Mouse (Mus musculus) CH12.LX (cell line): ENCODE data around the gene Tmed2. TPM values are rescaled to one million over a fixed set of nuclear protein-coding genes. Genes with fewer than 3 reads are reported as not detected.

Experiments used
- DNase-seq: peaks from one replicate; pipeline ENCODE4 v3.0.0-alpha.2; 2013; ENCODE audit errors: extremely low read depth
- H3K27ac ChIP-seq: 2 replicates; pipeline ENCODE4 v1.5.1; 2012; ENCODE audit warnings: low read depth, mild to moderate bottlenecking, control low read depth, moderate library complexity; ENCODE audit not compliant: insufficient read depth
- H3K27me3 ChIP-seq: replicated peaks from 2 replicates; pipeline ENCODE3; 2012; ENCODE audit warnings: inconsistent platforms
- H3K36me3 ChIP-seq, 2 experiments: replicated peaks in 1 of 2; 2 replicates each; pipeline versions ENCODE3 to v1.6.1; 2012; ENCODE audit warnings: inconsistent platforms in 1 of 2, low read length in 1 of 2, mild to moderate bottlenecking in 1 of 2, mixed read lengths in 1 of 2, moderate library complexity in 1 of 2; ENCODE audit not compliant: control insufficient read depth in 1 of 2, insufficient read depth in 1 of 2
- H3K4me1 ChIP-seq, 2 experiments: 2 replicates each; pipeline ENCODE4 v1.6.1; 2012; ENCODE audit warnings: inconsistent platforms in 1 of 2, moderate library complexity in 1 of 2; ENCODE audit not compliant: insufficient read depth in 2 of 2, control insufficient read depth in 1 of 2
- H3K4me2 ChIP-seq: 2 replicates; pipeline ENCODE4 v1.6.1; 2012; ENCODE audit warnings: low read depth, mild to moderate bottlenecking, control low read depth; ENCODE audit not compliant: poor library complexity, insufficient read depth, severe bottlenecking
- H3K4me3 ChIP-seq, 3 experiments: fragments of 150-350 bp in 1 of 3; sonication (generic) in 1 of 3; replicated peaks in 1 of 3; 2 replicates each; pipeline versions ENCODE3 to v1.5.1; 2011 to 2012; ENCODE audit warnings: low read depth in 2 of 3, low read length in 2 of 3, mild to moderate bottlenecking in 2 of 3, moderate library complexity in 2 of 3, control low read depth in 1 of 3, improper control_type of control experiment in 1 of 3, inconsistent platforms in 1 of 3, mixed read lengths in 1 of 3; ENCODE audit not compliant: poor library complexity in 1 of 3
- H3K79me2 ChIP-seq: replicated peaks from 2 replicates; pipeline ENCODE4 v1.6.1; 2012; ENCODE audit warnings: mild to moderate bottlenecking, moderate library complexity; ENCODE audit not compliant: control insufficient read depth, poor library complexity, insufficient read depth, severe bottlenecking; ENCODE audit errors: extremely low read depth
- H3K9ac ChIP-seq: 2 replicates; pipeline ENCODE4 v1.6.1; 2012; ENCODE audit warnings: low read depth, mild to moderate bottlenecking, control low read depth, moderate library complexity; ENCODE audit not compliant: insufficient read depth
- H3K9me3 ChIP-seq: replicated peaks from 2 replicates; pipeline ENCODE3; 2012; ENCODE audit warnings: low read length, inconsistent platforms, mixed read lengths
- CTCF ChIP-seq, 2 experiments: IDR thresholded peaks in 1 of 2; conservative IDR thresholded peaks in 1 of 2; 2 replicates each; pipeline ENCODE4 v1.5.1; 2011 to 2012; ENCODE audit warnings: low read depth in 2 of 2, low read length in 2 of 2, improper control_type of control experiment in 1 of 2, inconsistent platforms in 1 of 2, mild to moderate bottlenecking in 1 of 2, moderate library complexity in 1 of 2
- E2F4 ChIP-seq: IDR thresholded peaks from 2 replicates; pipeline ENCODE4 v1.6.1; 2011; ENCODE audit warnings: low read depth, low read length, improper control_type of control experiment; ENCODE audit not compliant: insufficient replicate concordance
- GABPA ChIP-seq: IDR thresholded peaks from 2 replicates; pipeline ENCODE4 v1.6.1; 2012; ENCODE audit warnings: low read depth, low read length, improper control_type of control experiment, inconsistent platforms; ENCODE audit not compliant: insufficient replicate concordance
- HCFC1 ChIP-seq: IDR thresholded peaks from 2 replicates; pipeline ENCODE4 v1.6.1; 2012; ENCODE audit warnings: low read depth, mild to moderate bottlenecking, inconsistent platforms, low read length, improper control_type of control experiment
- JUN ChIP-seq: IDR thresholded peaks from 2 replicates; pipeline ENCODE4 v1.6.1; 2011; ENCODE audit warnings: low read depth, mild to moderate bottlenecking, low read length, improper control_type of control experiment, moderate library complexity; ENCODE audit not compliant: insufficient read depth
- JUND ChIP-seq: conservative IDR thresholded peaks from 2 replicates; pipeline ENCODE4 v1.6.1; 2011; ENCODE audit warnings: low read depth, low read length, improper control_type of control experiment
- KAT2A ChIP-seq: IDR thresholded peaks from 2 replicates; pipeline ENCODE4 v1.6.1; 2012; ENCODE audit warnings: low read length, improper control_type of control experiment, inconsistent platforms; ENCODE audit not compliant: insufficient replicate concordance
- MAX ChIP-seq: IDR thresholded peaks from 2 replicates; pipeline ENCODE4 v1.6.1; 2011; ENCODE audit warnings: low read length, improper control_type of control experiment
- MAZ ChIP-seq: IDR thresholded peaks from 2 replicates; pipeline ENCODE4 v1.6.1; 2012; ENCODE audit warnings: low read depth, mild to moderate bottlenecking, inconsistent platforms, low read length, improper control_type of control experiment, moderate library complexity
- NRF1 ChIP-seq: IDR thresholded peaks from 2 replicates; pipeline ENCODE4 v1.6.1; 2014; ENCODE audit warnings: low read depth, mild to moderate bottlenecking, inconsistent platforms, low read length, improper control_type of control experiment, moderate library complexity
- RAD21 ChIP-seq: IDR thresholded peaks from 2 replicates; pipeline ENCODE4 v1.6.1; 2011; ENCODE audit warnings: low read depth, mild to moderate bottlenecking, low read length, improper control_type of control experiment, moderate library complexity
- SMC3 ChIP-seq: IDR thresholded peaks from 2 replicates; pipeline ENCODE4 v1.6.1; 2011; ENCODE audit warnings: low read depth, low read length, improper control_type of control experiment
- UBTF ChIP-seq: IDR thresholded peaks from 2 replicates; pipeline ENCODE4 v1.6.1; 2012; ENCODE audit warnings: low read depth, mild to moderate bottlenecking, inconsistent platforms, low read length, improper control_type of control experiment, moderate library complexity
- USF1 ChIP-seq: IDR thresholded peaks from 2 replicates; pipeline ENCODE4 v1.6.1; 2014; ENCODE audit warnings: low read depth, mild to moderate bottlenecking, inconsistent platforms, low read length, improper control_type of control experiment
- USF2 ChIP-seq: conservative IDR thresholded peaks from 2 replicates; pipeline ENCODE4 v1.6.1; 2011; ENCODE audit warnings: low read depth, low read length, improper control_type of control experiment
- ZC3H11A ChIP-seq: IDR thresholded peaks from 2 replicates; pipeline ENCODE4 v1.6.1; 2012; ENCODE audit warnings: low read depth, mild to moderate bottlenecking, inconsistent platforms, low read length, improper control_type of control experiment
- ZKSCAN1 ChIP-seq: IDR thresholded peaks from 2 replicates; pipeline ENCODE4 v1.6.1; 2012; ENCODE audit warnings: low read depth, inconsistent platforms, low read length, improper control_type of control experiment, borderline replicate concordance
- ZMIZ1 ChIP-seq: IDR thresholded peaks from 2 replicates; pipeline ENCODE4 v1.6.1; 2012; ENCODE audit warnings: low read depth, mild to moderate bottlenecking, inconsistent platforms, low read length, improper control_type of control experiment
- ZNF384 ChIP-seq: IDR thresholded peaks from 2 replicates; pipeline ENCODE4 v1.6.1; 2012; ENCODE audit warnings: low read depth, low read length, improper control_type of control experiment, inconsistent platforms
- dilution Hi-C: fragments of 300-500 bp; cut with MboI; formaldehyde crosslinking; loops from 2 replicates; pipeline ENCODE4 v1.14.3; 2020; ENCODE audit warnings: low sequenced_read_pairs; ENCODE audit not compliant: extremely low pct_unique_long_range_greater_than_20kb, extremely low pct_ligation_motif_present
- in situ Hi-C: fragments of 300-500 bp; cut with MboI; formaldehyde crosslinking; loops from 3 replicates; pipeline ENCODE4 v1.14.3; 2019; ENCODE audit warnings: low sequenced_read_pairs, low pct_ligation_motif_present, low pct_unique_long_range_greater_than_20kb, mixed read lengths
- polyA plus RNA-seq: library from polyadenylated mRNA; unstranded; fragments of >175 nt; gene quantifications from 2 replicates; pipeline ENCODE4 v1.2.1, GENCODE M21; 2012; ENCODE audit warnings: low read depth; ENCODE audit not compliant: insufficient read length
- total RNA-seq, 2 experiments: library from RNA; depleted of rRNA; stranded (reverse); fragments of 300-350 nt in 1 of 2; fragments of >200 nt in 1 of 2; gene quantifications; 2 replicates each; pipeline ENCODE4 v1.2.3; 2012 to 2014

Gene Tmed2
- total and polyA plus RNA-seq, 3 experiments: 205 to 769 (median 301) TPM

GRCm38 (mm10) chr5:124493455-124493854 lies 47.0 kb upstream of the Tmed2 start:
- no peaks in the 10 kb centered on the region for H3K9me3 ChIP-seq
- no peaks in the 10 kb centered on the region for H3K27me3 ChIP-seq
- dilution Hi-C loops: no loop called here
- TF ChIP-seq USF1 (no peak), SMC3 (0 out of 2 replicates have a peak, but pooled peaks have one; percentile 6)
- H3K4me1 ChIP-seq: peaks cover 0 to 49% of the 10 kb centered on the region in 2 experiments; a peak in 2 of 4 replicates
- H3K36me3 ChIP-seq: peaks cover 25 to 72% of the 10 kb centered on the region in 2 experiments
- H3K4me2 ChIP-seq: no peak overlapping the region
- H3K9ac ChIP-seq: no peak overlapping the region
- no peak overlapping the region for H3K27ac ChIP-seq
- H3K79me2 ChIP-seq: no peaks in the 10 kb centered on the region
- no peak overlapping the region for H3K4me3 ChIP-seq
- in situ Hi-C loops: loop anchor here (5.0 kb wide), 1 partner anchor 34 kb away; no protein-coding TSS in a partner anchor
- peak; percentile 21 for DNase-seq

- H3K9me3 ChIP-seq: no peaks in the 10 kb centered on the region
- dilution Hi-C loops: no loop called here
- H3K9ac ChIP-seq: no peak overlapping the region
- no peaks in the 10 kb centered on the region for H3K79me2 ChIP-seq
- H3K4me1 ChIP-seq: peaks cover 0 to 56% of the 10 kb centered on the region in 2 experiments; a peak in 2 of 4 replicates
- DNase-seq: no peak
- no peaks in the 10 kb centered on the region for H3K27me3 ChIP-seq
- H3K4me3 ChIP-seq: no peak overlapping the region
- in situ Hi-C loops: no loop called here
- H3K4me2 ChIP-seq: no peak overlapping the region
- peaks cover 12 to 57% of the 10 kb centered on the region in 2 experiments for H3K36me3 ChIP-seq
- H3K27ac ChIP-seq: no peak overlapping the region
- TF ChIP-seq GABPA (no peak), MAX (no peak), KAT2A (no peak), NRF1 (no peak), RAD21 (no peak), USF2 (no peak), UBTF (no peak), ZNF384 (no peak), JUND (no peak), JUN (no peak), HCFC1 (no peak), SMC3 (no peak), E2F4 (no peak), ZMIZ1 (no peak), MAZ (no peak), ZKSCAN1 (no peak), CTCF (conservative IDR thresholded peaks at IDR 0.05 in 1 of 2, IDR thresholded peaks at IDR 0.05 in 1 of 2; ENCODE audit: low read depth in 2 of 2, low read length in 2 of 2) (no peak), ZC3H11A (no peak)
Measured at GRCm38 (mm10) chr5:124495547-124495946, 44.9 kb upstream of the Tmed2 start.
